Mouse (Mus musculus) right cerebral cortex, adult 18-20 months (tissue): ENCODE data around the gene Ppargc1a.

Experiments used
- DNase-seq: peaks from one replicate; pipeline ENCODE4 v3.0.0; 2022; ENCODE audit warnings: mixed read lengths

Gene Ppargc1a

DNA sequence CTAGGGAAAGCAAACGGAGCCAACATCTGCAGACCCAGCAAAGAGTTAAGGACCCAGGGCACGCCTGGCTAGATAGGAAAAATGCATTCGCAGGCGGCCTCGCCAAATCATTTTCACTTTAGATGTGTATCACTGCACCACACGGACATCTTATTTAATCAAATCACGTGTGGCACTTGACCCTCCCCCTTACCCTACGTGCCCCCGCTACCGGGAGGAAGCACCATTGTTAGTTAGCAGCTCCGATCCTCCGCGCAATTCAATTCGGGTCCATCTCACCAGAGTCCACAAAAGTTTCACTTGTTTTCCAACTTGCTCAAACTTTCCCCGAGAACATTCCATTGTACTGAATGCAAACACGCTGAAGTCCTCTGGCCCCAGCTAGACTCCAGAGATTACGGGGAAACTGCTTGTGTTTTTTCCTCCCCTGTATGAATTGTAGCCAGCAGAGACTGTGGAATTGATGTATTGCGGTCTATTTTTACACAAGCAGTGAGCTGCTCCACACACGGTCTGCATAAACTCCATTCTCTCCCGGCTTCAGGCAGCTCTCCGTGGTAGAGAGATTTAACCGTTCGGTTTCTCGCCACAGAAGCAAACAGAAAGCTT, 14.9 kb downstream of the Ppargc1a start:
- peak; percentile 34 for DNase-seq

DNA sequence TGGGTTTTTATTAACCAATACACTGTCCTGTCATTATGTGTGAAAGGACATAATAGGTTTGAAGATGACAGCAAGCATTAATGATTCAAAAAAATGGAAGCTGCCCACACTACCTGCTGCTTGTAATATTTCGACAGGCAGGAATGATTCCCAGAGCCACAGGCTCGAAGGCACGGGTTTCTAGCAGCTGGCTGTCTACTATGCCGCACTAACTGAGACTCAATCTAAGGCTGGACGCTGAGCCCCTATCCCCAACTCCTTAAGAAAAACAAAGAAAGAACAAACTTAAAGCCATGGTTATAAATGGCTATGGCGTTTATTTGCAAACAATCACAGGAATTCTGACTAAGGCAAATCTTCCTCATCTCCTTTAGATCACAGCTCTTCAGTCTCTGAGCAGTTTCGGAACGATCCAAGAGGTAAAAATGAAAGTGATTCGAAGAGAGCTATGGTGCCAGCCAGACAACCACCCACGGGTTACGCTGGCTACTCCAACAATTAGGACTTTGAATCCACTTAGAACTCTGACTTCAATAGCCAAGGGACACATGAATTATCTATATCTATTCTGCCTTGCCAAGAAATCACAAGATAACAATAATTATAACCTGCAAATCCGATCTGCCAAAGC, 15.6 kb downstream of the Ppargc1a start:
- no peak for DNase-seq

DNA sequence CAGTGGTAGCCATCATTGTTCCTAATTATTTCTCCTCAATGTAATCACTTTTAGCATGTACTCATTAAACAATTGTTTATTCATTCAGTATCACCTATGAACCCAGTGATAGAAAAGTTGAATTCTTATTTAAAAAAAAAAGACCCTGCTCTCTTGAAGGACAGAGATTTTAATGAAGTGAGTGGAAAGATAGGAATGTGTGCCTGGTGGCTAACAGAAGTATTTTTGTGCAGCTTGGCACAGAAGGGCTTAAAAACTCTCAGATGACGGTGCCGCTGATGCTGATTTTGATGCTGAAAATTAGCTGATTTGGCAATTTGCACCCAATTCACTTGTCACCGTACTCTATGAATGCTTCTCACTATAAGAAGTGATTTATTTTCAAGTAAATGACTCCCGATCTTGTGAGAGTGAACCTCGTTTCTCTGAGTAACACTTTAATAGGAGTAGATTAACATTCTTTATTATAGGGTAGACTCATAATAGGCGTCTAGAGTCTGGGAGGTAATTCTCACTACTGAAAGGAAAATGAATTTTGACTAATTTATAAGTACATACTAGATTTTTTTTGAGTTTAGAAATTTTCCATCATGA, 20.0 kb downstream of the Ppargc1a start:
- no peak for DNase-seq

DNA sequence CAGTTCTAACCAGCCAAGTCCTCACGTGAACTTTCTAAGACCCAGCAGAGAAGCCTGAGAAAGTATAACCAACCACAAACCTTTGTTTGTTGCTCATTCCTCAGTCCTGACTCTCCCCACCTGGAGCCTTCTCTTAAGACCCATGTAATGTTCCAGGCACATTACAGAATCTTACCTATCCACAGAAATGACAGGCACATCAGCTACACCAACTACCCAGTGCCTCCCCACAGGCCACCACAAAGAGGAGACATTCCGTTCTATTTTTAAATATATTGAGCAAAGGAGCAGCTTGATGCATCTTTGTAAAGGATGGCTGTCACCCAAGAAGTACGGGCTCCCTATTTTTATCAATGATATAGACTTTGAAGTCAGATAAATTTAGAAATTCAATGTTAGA, 20.7 kb downstream of the Ppargc1a start:
- no peak for DNase-seq

DNA sequence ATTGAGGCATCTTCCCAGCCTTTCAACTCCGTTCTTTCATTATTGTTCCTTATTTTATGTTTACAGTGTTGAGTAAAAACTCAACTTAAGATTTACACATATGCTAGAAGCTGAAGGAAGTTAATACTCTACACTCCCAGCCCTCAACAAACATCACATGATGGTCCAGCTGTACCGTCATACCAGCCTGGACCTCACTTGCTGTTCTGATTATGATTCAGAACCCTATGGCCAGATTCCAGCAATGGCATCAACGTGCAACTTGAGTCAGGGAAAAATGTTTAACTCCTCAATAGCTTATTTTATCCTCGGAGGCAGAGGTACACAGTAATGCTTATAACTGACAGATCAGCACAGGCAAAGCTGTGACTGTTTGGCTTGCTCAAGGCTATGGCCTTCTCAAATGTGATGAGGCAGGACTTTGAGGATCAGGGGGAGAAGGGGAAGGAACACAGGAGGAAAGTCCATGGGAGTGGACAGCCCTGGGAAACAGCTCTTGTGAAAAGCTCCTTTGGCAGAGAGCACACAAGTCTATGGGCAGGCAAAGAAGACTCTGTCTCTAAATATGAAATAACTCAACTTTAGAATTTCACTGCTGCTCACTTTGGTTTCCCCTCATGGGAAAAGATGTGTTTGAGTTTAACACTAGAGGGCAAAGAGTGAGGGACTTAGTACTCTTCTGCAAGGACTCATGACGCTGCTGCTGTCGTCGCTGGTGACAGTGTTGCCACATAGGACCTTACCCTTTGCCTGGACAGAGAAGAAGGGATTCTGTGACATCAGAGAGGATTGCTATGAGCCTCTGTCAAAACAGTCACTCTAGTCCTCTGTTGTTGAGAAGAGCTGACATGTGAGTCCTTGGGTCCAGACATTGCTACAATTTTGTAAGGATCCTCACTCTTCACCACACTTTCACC, 22.1 kb downstream of the Ppargc1a start:
- DNase-seq: no peak

DNA sequence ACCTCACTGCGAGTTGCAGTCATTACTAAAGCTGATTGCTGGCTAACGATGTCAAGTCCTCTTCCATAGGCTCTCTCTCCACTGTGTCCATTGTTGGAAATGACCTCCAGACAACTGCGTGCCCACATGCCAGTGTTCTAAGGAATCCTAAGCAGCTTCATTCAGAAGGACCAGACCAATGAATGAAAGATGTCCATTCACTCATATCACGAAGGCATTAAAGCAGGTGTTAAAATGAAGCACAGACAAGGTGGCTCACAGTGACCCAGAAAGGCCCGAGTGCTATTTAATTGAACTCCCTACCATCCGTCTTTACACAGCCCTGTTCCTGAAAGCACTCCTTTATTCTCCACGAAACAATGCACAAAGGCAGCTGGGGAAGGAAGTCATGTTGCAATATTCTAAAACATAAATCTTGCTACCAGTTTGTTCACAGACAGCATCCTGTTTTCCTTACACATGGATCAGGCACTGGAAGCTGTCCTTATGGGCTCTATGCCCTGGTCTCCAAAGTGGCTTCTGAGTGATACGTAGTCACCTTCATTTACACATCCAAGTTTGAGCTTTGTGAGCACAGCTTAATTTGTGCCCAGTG, 23.3 kb downstream of the Ppargc1a start:
- no peak for DNase-seq

DNA sequence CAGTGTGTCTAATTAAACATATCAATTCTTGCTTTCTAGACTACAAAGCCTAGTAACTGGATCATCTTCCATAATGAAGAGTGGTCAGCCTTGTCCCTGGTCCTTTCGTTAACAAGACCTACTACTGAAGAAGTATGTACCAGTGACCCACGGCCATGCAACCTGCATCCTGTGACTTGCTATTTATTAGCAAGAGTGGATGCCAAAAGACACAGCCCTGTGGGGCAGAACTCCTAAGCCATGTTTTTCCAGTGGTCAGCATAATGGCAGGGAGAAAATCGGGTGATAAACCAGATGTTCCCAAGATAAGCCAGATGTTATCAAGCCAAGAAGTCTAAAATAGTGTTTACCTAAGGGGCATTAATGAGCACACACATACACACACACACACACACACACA, 26.0 kb downstream of the Ppargc1a start:
- no peak for DNase-seq

DNA sequence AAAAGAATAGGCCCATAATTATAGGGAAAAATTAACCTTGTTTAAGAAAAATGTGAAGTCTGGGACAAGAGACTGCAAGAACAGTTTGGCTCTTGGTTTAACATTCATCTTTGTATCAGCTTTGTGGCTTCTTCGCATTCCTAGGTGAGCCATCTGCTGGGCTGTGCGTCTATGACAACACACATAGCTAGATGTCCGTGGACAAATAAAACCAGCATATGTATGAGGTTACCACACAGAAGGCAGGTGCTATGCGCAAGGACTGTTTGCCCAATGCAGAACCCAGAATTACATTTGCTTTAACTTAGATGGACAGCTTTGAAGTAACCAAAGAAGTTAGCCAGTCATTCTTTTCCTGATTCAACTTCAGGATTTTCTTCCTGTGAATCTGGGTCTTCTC, 26.7 kb downstream of the Ppargc1a start:
- DNase-seq: no peak

DNA sequence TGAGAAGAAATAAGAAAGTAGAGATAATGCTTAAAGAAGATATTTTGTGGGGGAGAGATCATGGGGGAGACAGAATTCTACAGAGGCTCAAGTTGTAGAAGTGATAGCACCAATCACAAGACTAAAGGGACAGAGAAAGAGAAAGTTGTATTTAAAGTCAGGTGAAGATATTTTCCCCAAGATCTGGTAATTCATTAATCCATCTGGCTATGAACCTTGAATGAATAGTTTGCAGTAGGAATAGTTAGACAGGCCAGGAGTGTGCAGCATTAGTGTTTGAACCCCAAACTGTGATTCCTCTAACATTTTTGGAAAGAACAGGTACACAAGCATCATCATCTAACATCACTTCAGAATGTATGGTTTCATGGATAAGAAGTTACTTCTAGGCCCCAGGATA, 28.0 kb downstream of the Ppargc1a start:
- DNase-seq: no peak

DNA sequence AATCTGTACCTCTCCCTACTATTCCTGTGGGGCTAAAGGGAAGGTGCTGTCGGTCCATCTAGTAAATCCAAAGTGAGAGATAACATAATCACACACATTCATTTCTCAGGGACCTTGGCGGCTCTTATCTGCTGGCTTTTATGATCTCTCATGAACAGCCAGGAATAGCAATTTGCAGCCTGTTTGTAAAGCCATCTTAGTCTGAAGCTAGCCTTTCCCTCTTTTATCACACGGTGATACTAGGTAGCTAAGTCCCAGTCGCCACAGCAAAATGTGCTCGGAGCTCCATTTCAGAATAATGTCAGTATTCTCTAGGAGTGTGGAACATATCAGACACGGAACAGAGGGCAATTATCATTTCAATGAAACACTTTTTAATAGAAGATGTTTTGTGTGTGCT, 29.2 kb downstream of the Ppargc1a start:
- DNase-seq: no peak

DNA sequence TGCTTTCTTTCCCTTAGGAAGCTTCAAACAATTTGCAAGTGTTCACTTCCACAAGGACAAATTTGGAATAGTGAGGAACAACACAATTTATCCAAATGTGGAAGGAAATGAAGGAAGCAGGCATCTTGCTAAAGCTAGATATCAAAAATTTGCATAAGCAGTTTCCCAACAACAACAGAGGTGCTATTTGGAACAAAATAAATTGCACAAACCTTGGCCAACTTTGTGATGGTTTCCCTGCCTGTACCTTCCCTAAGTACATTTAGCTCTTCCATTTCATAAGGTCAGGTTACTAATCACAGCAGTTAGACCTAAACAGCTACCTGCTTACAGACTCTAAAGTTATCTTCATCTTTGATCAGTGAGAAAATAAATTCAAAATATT, 29.9 kb downstream of the Ppargc1a start:
- no peak for DNase-seq

DNA sequence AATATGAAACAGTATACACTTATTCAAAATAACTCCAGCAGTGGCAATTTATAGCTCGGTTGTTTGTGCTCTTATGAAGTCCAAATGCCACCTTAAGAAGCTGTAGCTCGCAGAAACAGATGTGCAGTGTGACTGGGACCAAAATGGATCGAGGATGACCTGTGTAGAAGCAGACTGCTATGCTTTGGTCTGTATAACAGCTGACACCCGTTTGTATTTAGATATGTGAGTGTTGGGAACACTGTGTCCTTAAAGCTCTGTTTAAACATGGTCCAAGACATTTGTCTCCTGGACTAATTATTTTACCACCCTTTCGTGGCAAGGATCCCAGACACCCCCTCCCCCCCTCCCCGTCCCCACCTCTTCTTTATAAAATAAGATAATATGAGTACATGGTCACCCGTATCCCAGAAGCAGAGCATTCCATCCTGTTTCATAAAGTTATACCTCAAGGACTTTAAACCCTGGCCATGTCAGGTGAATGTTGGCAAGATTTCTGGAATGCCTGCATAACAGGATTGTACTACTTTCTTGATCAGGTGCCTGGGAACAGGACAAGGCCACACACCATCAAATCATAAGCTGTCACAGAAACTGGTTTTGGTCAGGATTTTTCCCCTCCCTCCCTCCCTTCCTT, 30.4 kb downstream of the Ppargc1a start:
- DNase-seq: no peak

DNA sequence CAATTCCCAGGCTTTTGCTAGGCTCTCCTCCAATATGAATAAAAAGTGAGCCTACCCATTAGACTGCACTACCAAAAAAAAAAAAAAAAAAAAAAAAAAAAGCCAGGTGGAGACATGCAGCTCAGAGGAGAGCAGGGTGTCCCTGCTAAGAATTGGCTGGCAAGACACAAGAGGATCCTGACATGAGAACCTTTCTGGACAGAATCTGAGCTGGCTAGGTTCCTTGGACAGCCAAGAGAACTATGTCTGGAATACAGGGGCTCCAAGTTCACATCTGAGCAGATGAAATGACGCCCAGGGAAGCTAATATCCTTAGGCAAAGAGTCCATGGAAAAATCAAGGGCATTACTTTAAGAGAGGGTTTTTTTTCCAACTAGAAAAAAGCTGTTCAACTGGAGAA, 33.1 kb downstream of the Ppargc1a start:
- no peak for DNase-seq

DNA sequence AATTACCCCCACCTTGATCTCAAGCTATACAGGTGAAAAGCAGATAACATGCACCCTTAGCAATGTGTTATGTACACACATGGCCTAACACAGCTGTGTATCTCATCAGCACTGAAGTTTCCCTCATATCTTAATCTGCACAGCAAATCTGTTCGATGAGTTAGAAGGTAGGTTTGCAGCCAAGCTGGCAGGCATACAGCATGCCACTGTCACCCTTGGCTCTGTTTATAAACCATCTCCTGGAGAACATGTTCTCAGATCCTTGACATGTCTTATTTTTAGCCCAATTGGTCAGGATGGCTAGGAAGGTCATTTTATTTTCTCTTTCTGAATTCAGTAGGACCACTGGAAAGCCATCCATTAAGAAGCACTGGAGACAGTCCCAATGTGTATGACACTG, 36.2 kb downstream of the Ppargc1a start:
- no peak for DNase-seq

DNA sequence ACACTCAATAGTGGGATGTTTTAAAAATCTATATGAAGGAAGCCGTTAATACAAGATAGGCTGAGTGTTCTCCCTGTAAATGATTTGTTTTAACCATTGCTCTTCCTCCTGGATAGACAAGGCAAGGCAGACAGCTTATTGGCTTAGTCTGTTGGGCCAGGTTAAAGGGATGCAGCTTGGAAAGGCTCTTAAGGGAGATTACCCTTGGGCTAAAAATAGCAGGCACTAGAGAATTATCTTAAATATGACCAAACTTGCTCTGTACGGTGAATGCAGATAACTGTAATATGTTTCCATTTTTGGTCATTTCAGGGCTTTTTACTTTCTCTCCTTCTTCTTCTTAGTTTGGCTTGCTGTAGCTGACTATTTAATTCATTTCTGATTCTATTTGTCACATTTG, 38.1 kb downstream of the Ppargc1a start:
- no peak for DNase-seq

DNA sequence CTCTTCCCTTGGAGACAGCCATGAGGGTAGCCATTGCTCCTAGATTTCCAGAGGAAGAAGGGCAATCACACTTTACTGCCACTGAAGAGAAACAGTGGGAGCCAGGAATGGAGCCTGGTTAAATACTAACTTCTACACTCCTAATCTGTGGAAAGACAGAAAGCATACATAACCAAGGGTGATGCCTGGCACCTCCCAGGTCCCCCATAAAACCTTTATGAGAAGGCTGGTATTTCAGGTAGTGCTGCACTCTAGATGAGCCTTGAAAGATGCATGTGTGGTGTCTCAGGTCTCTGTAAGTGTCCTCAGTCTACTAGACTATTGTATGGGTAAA, 39.4 kb downstream of the Ppargc1a start:
- no peak for DNase-seq

DNA sequence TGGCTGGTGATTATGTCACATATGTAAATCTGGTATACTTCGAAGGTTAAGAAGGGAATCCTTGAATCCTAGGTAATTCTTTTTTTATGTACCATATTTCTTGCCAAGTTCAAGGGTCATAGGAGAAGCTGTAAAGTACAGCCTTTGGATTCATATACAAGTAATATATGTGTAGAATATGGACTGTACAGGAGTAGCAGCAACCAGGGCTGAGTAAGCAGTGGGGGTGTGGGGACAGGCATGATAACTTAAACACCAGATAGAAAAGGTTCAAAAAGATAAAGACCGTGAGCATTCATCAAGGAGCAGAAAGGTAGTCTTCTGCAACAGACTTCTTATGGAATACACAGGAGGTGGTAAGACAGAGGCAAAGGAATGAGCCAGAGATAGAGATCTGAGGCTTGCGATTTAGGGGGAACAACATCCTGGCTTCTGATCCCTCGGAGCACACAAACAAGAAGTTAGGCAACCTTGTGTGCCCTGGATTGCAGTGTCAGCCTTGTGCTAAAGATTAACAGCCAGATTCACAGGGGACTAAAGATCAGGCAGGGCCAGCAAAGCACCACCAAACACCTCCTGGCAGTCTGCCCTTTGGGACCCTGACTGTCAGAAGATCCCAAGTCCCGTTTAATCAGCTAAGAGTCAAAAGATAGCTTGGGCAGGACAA, 39.9 kb downstream of the Ppargc1a start:
- no peak for DNase-seq

DNA sequence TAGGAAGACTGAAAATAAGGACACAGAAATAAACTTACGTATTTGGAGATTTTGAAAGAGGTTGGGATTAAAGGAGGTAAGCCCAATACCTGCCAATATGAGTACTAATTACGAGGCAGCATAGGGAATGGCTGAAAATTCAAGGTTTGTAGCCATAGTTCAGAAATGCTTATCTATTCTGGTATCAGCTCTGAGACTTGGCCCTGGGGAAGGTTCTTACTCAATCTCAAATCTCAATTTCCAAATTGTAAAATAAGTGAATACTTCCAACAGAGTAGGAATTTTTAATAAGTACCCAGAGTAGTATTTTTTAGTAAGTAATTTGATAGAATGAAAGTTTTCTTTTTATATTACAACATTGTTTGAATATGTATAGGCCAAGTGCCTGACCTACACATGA, 41.7 kb downstream of the Ppargc1a start:
- DNase-seq: no peak

DNA sequence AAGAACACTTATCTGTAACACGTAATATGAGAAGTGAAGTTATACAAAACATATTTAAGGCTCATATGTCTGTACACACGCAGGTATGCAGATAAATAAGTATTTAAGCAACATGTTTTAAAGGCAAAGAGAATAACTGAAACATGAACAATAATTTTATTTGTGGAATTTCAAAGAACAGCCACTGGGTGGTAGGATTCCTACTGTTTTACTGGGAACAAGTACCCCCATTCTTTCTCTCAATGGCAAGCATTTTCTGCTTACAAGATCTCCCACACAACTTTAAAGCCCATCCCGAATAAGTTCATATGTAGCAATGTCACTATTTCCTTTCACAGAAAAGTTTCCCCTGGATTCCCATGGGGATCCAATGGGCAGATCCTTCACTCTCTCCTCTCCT, 46.7 kb downstream of the Ppargc1a start:
- DNase-seq: no peak

DNA sequence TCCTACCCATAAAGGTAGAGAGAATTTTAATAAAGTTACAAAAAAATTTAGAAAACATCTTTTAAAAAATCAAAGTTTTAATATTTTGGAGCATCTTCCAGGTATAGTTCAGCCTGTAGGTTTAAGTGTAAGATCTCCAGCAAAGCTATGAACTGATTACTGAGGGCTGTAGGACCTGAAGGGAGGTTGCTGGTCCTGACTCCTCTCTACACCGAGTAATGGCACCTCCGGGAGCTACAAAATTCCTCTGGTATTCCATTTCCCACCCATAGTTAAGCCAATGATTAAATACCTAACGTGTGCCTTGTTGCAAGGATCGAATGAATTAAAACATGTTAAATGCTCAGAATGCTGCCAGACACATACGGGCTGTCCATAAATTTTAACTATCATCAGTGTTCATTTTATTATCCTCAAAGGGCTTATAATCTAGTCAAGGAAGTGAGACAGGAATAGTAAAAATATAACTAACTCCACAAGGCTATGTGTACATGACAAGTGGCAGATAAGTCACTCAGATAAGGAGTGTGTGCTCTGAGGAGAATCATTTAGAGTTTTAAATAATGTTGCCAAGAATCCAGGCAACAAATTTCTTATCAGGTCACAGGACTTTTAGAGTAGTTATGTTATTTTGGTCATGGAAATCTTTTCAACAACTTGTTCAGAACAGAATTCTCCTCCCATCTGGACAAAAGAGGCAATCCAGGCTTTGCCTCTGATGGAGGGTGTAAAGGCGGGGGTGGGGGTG, 49.9 kb downstream of the Ppargc1a start:
- no peak for DNase-seq

DNA sequence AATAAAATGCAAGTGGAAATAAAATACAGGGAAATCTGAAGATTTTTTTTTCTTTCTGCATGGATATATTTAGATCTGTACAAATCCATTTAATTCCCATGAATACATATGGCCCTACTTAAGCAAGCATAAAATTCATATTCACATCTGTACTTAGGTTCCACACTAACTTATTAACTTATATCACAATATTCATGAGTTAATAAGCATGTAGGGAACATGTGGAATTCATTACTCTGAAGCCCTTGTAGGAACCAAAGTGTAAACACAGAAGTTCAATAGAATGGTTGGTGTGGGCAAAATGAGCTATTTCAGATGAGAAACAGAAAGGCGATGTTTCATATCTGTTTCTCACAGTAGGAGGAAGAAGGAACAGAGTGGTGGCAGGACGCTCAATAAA, 62.9 kb downstream of the Ppargc1a start:
- no peak for DNase-seq
